Comparison of ENCODE assay signal across 8 mouse cellular contexts in genomic region chr7:24384827-24385226, GRCm38 (mm10). TPM values are rescaled to one million over a fixed set of nuclear protein-coding genes. Genes with fewer than 3 reads are reported as not detected.
DNase-seq lines count a peak whose midpoint lies in the region; ATAC-seq and TF ChIP-seq lines count a peak whose summit lies in the region.

No protein-coding gene starts in this region.

- H3K9ac ChIP-seq in heart, embryonic 11.5 days (ENCODE audit: low read depth, low read length), result no peak overlapping the region
- no peak overlapping the region for H3K9ac ChIP-seq in forebrain, embryonic 11.5 days (ENCODE audit: low read length)
- no peak overlapping the region for H3K9ac ChIP-seq in hindbrain, embryonic 16.5 days (ENCODE audit: low read depth, low read length)
- no peak overlapping the region for H3K9ac ChIP-seq in limb, embryonic 14.5 days (ENCODE audit: low read depth, low read length, severe bottlenecking)
- H3K9ac ChIP-seq in midbrain, embryonic 16.5 days (ENCODE audit: low read depth, low read length), result no peak overlapping the region
- no peak overlapping the region for H3K9ac ChIP-seq in stomach, embryonic 14.5 days (replicated peaks; ENCODE audit: low read depth, low read length)

- no peak for ATAC-seq in heart, embryonic 11.5 days (replicated peaks; ENCODE audit: insufficient number of reproducible peaks, low FRiP score, low TSS enrichment)
- ATAC-seq in forebrain, embryonic 11.5 days (replicated peaks; ENCODE audit: low FRiP score), result peak; percentile 64
- peak; percentile 57; the same call in 1 of the 2 replicates for ATAC-seq in hindbrain, embryonic 16.5 days
- ATAC-seq in limb, embryonic 14.5 days (ENCODE audit: low FRiP score, low read depth), result no peak
- ATAC-seq in midbrain, embryonic 16.5 days, result peak; percentile 19; the same call in 1 of the 2 replicates
- peak; percentile 29; the same call in 1 of the 2 replicates for ATAC-seq in stomach, embryonic 14.5 days (ENCODE audit: insufficient number of reproducible peaks, insufficient read depth, low FRiP score, low read depth)

- no peaks in the 10 kb centered on the region for H3K9me3 ChIP-seq in heart, embryonic 11.5 days (replicated peaks; ENCODE audit: control insufficient read depth, low read length)
- H3K9me3 ChIP-seq in forebrain, embryonic 11.5 days (ENCODE audit: control insufficient read depth, low read length), result no peaks in the 10 kb centered on the region
- no peaks in the 10 kb centered on the region for H3K9me3 ChIP-seq in hindbrain, embryonic 16.5 days (ENCODE audit: control insufficient read depth, low read length)
- no peaks in the 10 kb centered on the region for H3K9me3 ChIP-seq in limb, embryonic 14.5 days (ENCODE audit: control insufficient read depth, low read length)
- H3K9me3 ChIP-seq in midbrain, embryonic 16.5 days (replicated peaks; ENCODE audit: control insufficient read depth, low read length, poor library complexity, severe bottlenecking), result no peaks in the 10 kb centered on the region
- H3K9me3 ChIP-seq in stomach, embryonic 14.5 days (ENCODE audit: control insufficient read depth, low read depth, low read length), result no peaks in the 10 kb centered on the region

- H3K27me3 ChIP-seq in heart, embryonic 11.5 days (ENCODE audit: control insufficient read depth, insufficient read depth, low read length), result no peaks in the 10 kb centered on the region
- H3K27me3 ChIP-seq in forebrain, embryonic 11.5 days (ENCODE audit: control insufficient read depth, insufficient read depth, low read length), result no peaks in the 10 kb centered on the region; the same call in 1 of the 2 replicates
- H3K27me3 ChIP-seq in hindbrain, embryonic 16.5 days (replicated peaks; ENCODE audit: control insufficient read depth, insufficient read depth, low read length), result no peaks in the 10 kb centered on the region
- no peaks in the 10 kb centered on the region for H3K27me3 ChIP-seq in limb, embryonic 14.5 days (ENCODE audit: control insufficient read depth, insufficient read depth, low read length)
- no peaks in the 10 kb centered on the region for H3K27me3 ChIP-seq in midbrain, embryonic 16.5 days (ENCODE audit: control insufficient read depth, insufficient read depth, low read depth, low read length)
- H3K27me3 ChIP-seq in stomach, embryonic 14.5 days (ENCODE audit: control insufficient read depth, insufficient read depth, low read length), result no peaks in the 10 kb centered on the region

- H3K36me3 ChIP-seq in heart, embryonic 11.5 days (ENCODE audit: control insufficient read depth, insufficient read depth, low read length), result no peaks in the 10 kb centered on the region
- no peaks in the 10 kb centered on the region for H3K36me3 ChIP-seq in forebrain, embryonic 11.5 days (ENCODE audit: control insufficient read depth, insufficient read depth, low read length)
- no peaks in the 10 kb centered on the region for H3K36me3 ChIP-seq in hindbrain, embryonic 16.5 days (ENCODE audit: control insufficient read depth, insufficient read depth, low read length)
- no peaks in the 10 kb centered on the region for H3K36me3 ChIP-seq in limb, embryonic 14.5 days (ENCODE audit: control insufficient read depth, insufficient read depth, low read length)
- H3K36me3 ChIP-seq in midbrain, embryonic 16.5 days (ENCODE audit: control insufficient read depth, insufficient read depth, low read length), result no peaks in the 10 kb centered on the region
- H3K36me3 ChIP-seq in stomach, embryonic 14.5 days (ENCODE audit: control insufficient read depth, insufficient read depth, low read length), result no peaks in the 10 kb centered on the region

- 9% methylated on average over 11 of the region's 11 CpGs for WGBS in heart, embryonic 11.5 days (ENCODE audit: insufficient replicate concordance)
- WGBS in forebrain, embryonic 11.5 days, result 10% methylated on average over 11 of the region's 11 CpGs
- WGBS in hindbrain, embryonic 16.5 days, result 10% methylated on average over 11 of the region's 11 CpGs
- WGBS in limb, embryonic 14.5 days, result 9% methylated on average over 11 of the region's 11 CpGs
- WGBS in midbrain, embryonic 16.5 days, result 8% methylated on average over 11 of the region's 11 CpGs
- 8% methylated on average over 11 of the region's 11 CpGs for WGBS in stomach, embryonic 14.5 days

- H3K4me3 ChIP-seq in heart, embryonic 11.5 days (ENCODE audit: low read depth, low read length), result no peak overlapping the region
- no peak overlapping the region for H3K4me3 ChIP-seq in forebrain, embryonic 11.5 days (ENCODE audit: low read depth, low read length)
- H3K4me3 ChIP-seq in hindbrain, embryonic 16.5 days (ENCODE audit: low read length), result no peak overlapping the region
- H3K4me3 ChIP-seq in limb, embryonic 14.5 days (replicated peaks; ENCODE audit: low read length), result no peak overlapping the region
- no peak overlapping the region; the same call in 1 of the 2 replicates for H3K4me3 ChIP-seq in midbrain, embryonic 16.5 days (ENCODE audit: low read depth, low read length)
- no peak overlapping the region for H3K4me3 ChIP-seq in stomach, embryonic 14.5 days (ENCODE audit: low read depth, low read length)

- DNase-seq in heart, adult 9 months (ENCODE audit: low spot score in 2 of 2), result no peak
- DNase-seq in brain, adult 2 months (ENCODE audit: low read depth, low spot score), result peak; percentile 67
- peak; percentile 87 for DNase-seq in forebrain, embryonic 11.5 days (ENCODE audit: low spot score)
- peak; percentile 78 for DNase-seq in limb, embryonic 14.5 days (ENCODE audit: low spot score)

- peak overlapping the region; percentile 17; the same call in 1 of the 2 replicates for H3K4me2 ChIP-seq in heart, embryonic 11.5 days
- 0 out of 2 replicates have a peak overlapping the region, but pooled peaks have one; percentile 9 for H3K4me2 ChIP-seq in forebrain, embryonic 11.5 days (ENCODE audit: low read depth, low read length, severe bottlenecking)
- peak overlapping the region; percentile 26 for H3K4me2 ChIP-seq in hindbrain, embryonic 16.5 days (ENCODE audit: low read length)
- H3K4me2 ChIP-seq in limb, embryonic 14.5 days (replicated peaks; ENCODE audit: low read depth, low read length, severe bottlenecking), result no peak overlapping the region
- peak overlapping the region; percentile 18; the same call in 1 of the 2 replicates for H3K4me2 ChIP-seq in midbrain, embryonic 16.5 days (ENCODE audit: low read length)
- H3K4me2 ChIP-seq in stomach, embryonic 14.5 days (replicated peaks; ENCODE audit: low read depth, low read length), result no peak overlapping the region

- H3K4me1 ChIP-seq in heart, embryonic 11.5 days (ENCODE audit: control insufficient read depth, insufficient read depth, low read length), result no peaks in the 10 kb centered on the region
- no peaks in the 10 kb centered on the region for H3K4me1 ChIP-seq in forebrain, embryonic 11.5 days (replicated peaks; ENCODE audit: control insufficient read depth, insufficient read depth, low read length)
- H3K4me1 ChIP-seq in hindbrain, embryonic 16.5 days (ENCODE audit: control insufficient read depth, insufficient read depth, low read depth, low read length), result no peaks in the 10 kb centered on the region
- H3K4me1 ChIP-seq in limb, embryonic 14.5 days (ENCODE audit: control insufficient read depth, insufficient read depth, low read length), result peaks cover 11% of the 10 kb centered on the region
- H3K4me1 ChIP-seq in midbrain, embryonic 16.5 days (ENCODE audit: control insufficient read depth, insufficient read depth, low read length), result no peaks in the 10 kb centered on the region
- H3K4me1 ChIP-seq in stomach, embryonic 14.5 days (ENCODE audit: control insufficient read depth, insufficient read depth, low read length), result peaks cover 14% of the 10 kb centered on the region; the same call in 1 of the 2 replicates

- no peak overlapping the region for H3K27ac ChIP-seq in heart, embryonic 11.5 days (ENCODE audit: low read depth, low read length)
- no peak overlapping the region for H3K27ac ChIP-seq in forebrain, embryonic 11.5 days (ENCODE audit: low read depth, low read length)
- H3K27ac ChIP-seq in hindbrain, embryonic 16.5 days (ENCODE audit: low read depth, low read length), result no peak overlapping the region
- no peak overlapping the region for H3K27ac ChIP-seq in limb, embryonic 14.5 days (replicated peaks; ENCODE audit: low read depth, low read length)
- no peak overlapping the region for H3K27ac ChIP-seq in midbrain, embryonic 16.5 days (ENCODE audit: low read length)
- no peak overlapping the region for H3K27ac ChIP-seq in stomach, embryonic 14.5 days (ENCODE audit: low read length)

- no peak for TF ChIP-seq POLR2A in limb, embryonic 14.5 days (IDR thresholded peaks at IDR 0.05; ENCODE audit: borderline replicate concordance, extremely low read depth, insufficient read depth, insufficient read length)

RNA-seq across cellular contexts. Expression of gene Smg9, which starts 14.6 kb away (rescaled TPM):
- 17.5 and 21.2 TPM in 2 replicates for polyA plus RNA-seq in heart, embryonic 11.5 days (2014; fragmentation: Nextera tagmentation; extraction: Ambion mirVana)
- polyA plus RNA-seq in forebrain, embryonic 11.5 days (2014; fragmentation: Nextera tagmentation; extraction: Ambion mirVana), result 29.6 and 29.8 TPM in 2 replicates
- polyA plus RNA-seq in hindbrain, embryonic 16.5 days (2015; fragmentation: Nextera tagmentation; extraction: Ambion mirVana), result 38.2 and 38.9 TPM in 2 replicates
- 44.3 and 53.4 TPM in 2 replicates for polyA plus RNA-seq in limb, embryonic 14.5 days (2012; rRNA removed)
- 21.0 and 23.2 TPM in 2 replicates for polyA plus RNA-seq in limb, embryonic 14.5 days (2014; fragmentation: Nextera tagmentation; extraction: Ambion mirVana)
- 38.3 and 39.4 TPM in 2 replicates for polyA plus RNA-seq in midbrain, embryonic 16.5 days (2015; fragmentation: Nextera tagmentation; extraction: Ambion mirVana)
- 23.2 and 26.6 TPM in 2 replicates for polyA plus RNA-seq in stomach, embryonic 14.5 days (2014; fragmentation: Nextera tagmentation; extraction: Ambion mirVana)

RNA-seq across cellular contexts. Expression of gene Kcnn4, which starts 14.8 kb away (rescaled TPM):
- polyA plus RNA-seq in heart, embryonic 11.5 days (2014; fragmentation: Nextera tagmentation; extraction: Ambion mirVana), result 9.9 and 11.2 TPM in 2 replicates
- 3.5 and 4.1 TPM in 2 replicates for polyA plus RNA-seq in forebrain, embryonic 11.5 days (2014; fragmentation: Nextera tagmentation; extraction: Ambion mirVana)
- polyA plus RNA-seq in hindbrain, embryonic 16.5 days (2015; fragmentation: Nextera tagmentation; extraction: Ambion mirVana), result 2.5 and 3.2 TPM in 2 replicates
- polyA plus RNA-seq in limb, embryonic 14.5 days (2012; rRNA removed), result 2.4 and 3.3 TPM in 2 replicates
- 1.8 and 2.4 TPM in 2 replicates for polyA plus RNA-seq in limb, embryonic 14.5 days (2014; fragmentation: Nextera tagmentation; extraction: Ambion mirVana)
- 0.81 and 0.84 TPM in 2 replicates for polyA plus RNA-seq in midbrain, embryonic 16.5 days (2015; fragmentation: Nextera tagmentation; extraction: Ambion mirVana)
- polyA plus RNA-seq in stomach, embryonic 14.5 days (2014; fragmentation: Nextera tagmentation; extraction: Ambion mirVana), result 2.4 and 3.0 TPM in 2 replicates

RNA-seq across cellular contexts. Expression of gene Lypd5, which starts 35.8 kb away (rescaled TPM):
- not detected in 2 replicates for polyA plus RNA-seq in heart, embryonic 11.5 days (2014; fragmentation: Nextera tagmentation; extraction: Ambion mirVana)
- not detected in 2 replicates for polyA plus RNA-seq in forebrain, embryonic 11.5 days (2014; fragmentation: Nextera tagmentation; extraction: Ambion mirVana)
- not detected in 2 replicates for polyA plus RNA-seq in hindbrain, embryonic 16.5 days (2015; fragmentation: Nextera tagmentation; extraction: Ambion mirVana)
- polyA plus RNA-seq in limb, embryonic 14.5 days (2012; rRNA removed), result 0.09 and 0.50 TPM in 2 replicates
- polyA plus RNA-seq in limb, embryonic 14.5 days (2014; fragmentation: Nextera tagmentation; extraction: Ambion mirVana), result 0.62 and 3.1 TPM in 2 replicates
- not detected in 2 replicates for polyA plus RNA-seq in midbrain, embryonic 16.5 days (2015; fragmentation: Nextera tagmentation; extraction: Ambion mirVana)
- not detected in 2 replicates for polyA plus RNA-seq in stomach, embryonic 14.5 days (2014; fragmentation: Nextera tagmentation; extraction: Ambion mirVana)

RNA-seq across cellular contexts. Expression of gene Tescl, which starts 51.1 kb away (rescaled TPM):
- polyA plus RNA-seq in heart, embryonic 11.5 days (2014; fragmentation: Nextera tagmentation; extraction: Ambion mirVana), result not detected in 2 replicates
- 0.23 TPM in 1 of 2 replicates, not detected in the other for polyA plus RNA-seq in forebrain, embryonic 11.5 days (2014; fragmentation: Nextera tagmentation; extraction: Ambion mirVana)
- 0.25 and 0.44 TPM in 2 replicates for polyA plus RNA-seq in hindbrain, embryonic 16.5 days (2015; fragmentation: Nextera tagmentation; extraction: Ambion mirVana)
- 0.13 and 0.38 TPM in 2 replicates for polyA plus RNA-seq in limb, embryonic 14.5 days (2012; rRNA removed)
- not detected in 2 replicates for polyA plus RNA-seq in limb, embryonic 14.5 days (2014; fragmentation: Nextera tagmentation; extraction: Ambion mirVana)
- 0.29 TPM in 1 of 2 replicates, not detected in the other for polyA plus RNA-seq in midbrain, embryonic 16.5 days (2015; fragmentation: Nextera tagmentation; extraction: Ambion mirVana)
- polyA plus RNA-seq in stomach, embryonic 14.5 days (2014; fragmentation: Nextera tagmentation; extraction: Ambion mirVana), result 0.41 TPM in 1 of 2 replicates, not detected in the other

Comparison
In these comparisons a context has a peak if more than half of its experiments do, and no peak if none do; other contexts are left out.
1. ATAC-seq: peak in forebrain, embryonic 11.5 days (single experiment), hindbrain, embryonic 16.5 days (single experiment), midbrain, embryonic 16.5 days (single experiment) and stomach, embryonic 14.5 days (single experiment); none in heart, embryonic 11.5 days (single experiment) and limb, embryonic 14.5 days (single experiment).
2. H3K4me2 ChIP-seq: peak in heart, embryonic 11.5 days (single experiment), forebrain, embryonic 11.5 days (single experiment), hindbrain, embryonic 16.5 days (single experiment) and midbrain, embryonic 16.5 days (single experiment); none in limb, embryonic 14.5 days (single experiment) and stomach, embryonic 14.5 days (single experiment).
3. DNase-seq: peak in brain, adult 2 months (single experiment), forebrain, embryonic 11.5 days (single experiment) and limb, embryonic 14.5 days (single experiment); none in heart, adult 9 months (0 of 2).